Comparison of ENCODE assay signal across 8 mouse cellular contexts in genomic region chr11:106020051-106020763, GRCm38 (mm10). TPM values are rescaled to one million over a fixed set of nuclear protein-coding genes. Genes with fewer than 3 reads are reported as not detected.
DNase-seq lines count a peak whose midpoint lies in the region; ATAC-seq lines count a peak whose summit lies in the region.

No protein-coding gene starts in this region.

- DNase-seq in kidney, adult 8-10 months: no peak
- peak; percentile 26 to 32 for DNase-seq in cerebellum, postnatal 36 days
- DNase-seq in right cerebral cortex, postnatal 10 days (ENCODE audit: low spot score in 2 of 2): peak; percentile 71 to 72
- no peak for DNase-seq in spleen, adult 18-20 months
- no peak for DNase-seq in gastrocnemius, adult 18-20 months (ENCODE audit: low spot score)

- no peak overlapping the region for H3K27ac ChIP-seq in kidney, embryonic 16.5 days (ENCODE audit: low read length)
- H3K27ac ChIP-seq in hindbrain, embryonic 13.5 days: peak overlapping the region; percentile 73
- no peak overlapping the region for H3K27ac ChIP-seq in limb, embryonic 12.5 days

- H3K36me3 ChIP-seq in kidney, embryonic 16.5 days (ENCODE audit: insufficient read depth, low read length): no peaks in the 10 kb centered on the region
- H3K36me3 ChIP-seq in hindbrain, embryonic 13.5 days: no peaks in the 10 kb centered on the region
- H3K36me3 ChIP-seq in limb, embryonic 12.5 days: no peaks in the 10 kb centered on the region

- H3K4me2 ChIP-seq in kidney, embryonic 16.5 days (replicated peaks; ENCODE audit: low read depth, low read length): peak overlapping the region; percentile 66
- H3K4me2 ChIP-seq in hindbrain, embryonic 13.5 days: peak overlapping the region; percentile 80
- H3K4me2 ChIP-seq in limb, embryonic 12.5 days: peak overlapping the region; percentile 57

- H3K4me1 ChIP-seq in kidney, embryonic 16.5 days (ENCODE audit: insufficient read depth, low read length): peaks cover 9% of the 10 kb centered on the region
- peaks cover 15% of the 10 kb centered on the region; the same call in 1 of the 2 replicates for H3K4me1 ChIP-seq in hindbrain, embryonic 13.5 days (replicated peaks)
- peaks cover 9% of the 10 kb centered on the region for H3K4me1 ChIP-seq in limb, embryonic 12.5 days (replicated peaks)

- peak overlapping the region; percentile 47 for H3K9ac ChIP-seq in kidney, embryonic 16.5 days (replicated peaks; ENCODE audit: low read length)
- H3K9ac ChIP-seq in hindbrain, embryonic 13.5 days: peak overlapping the region; percentile 76
- H3K9ac ChIP-seq in limb, embryonic 12.5 days (replicated peaks): peak overlapping the region; percentile 42

- ATAC-seq in kidney, embryonic 16.5 days (ENCODE audit: low FRiP score, low TSS enrichment): peak; percentile 63; the same call in 1 of the 2 replicates
- peak; percentile 79 for ATAC-seq in hindbrain, embryonic 13.5 days (ENCODE audit: low FRiP score)
- ATAC-seq in limb, embryonic 12.5 days (ENCODE audit: insufficient number of reproducible peaks, insufficient read depth, low FRiP score, low TSS enrichment, low read depth): no peak

- H3K9me3 ChIP-seq in kidney, embryonic 16.5 days (ENCODE audit: low read length): no peaks in the 10 kb centered on the region
- H3K9me3 ChIP-seq in hindbrain, embryonic 13.5 days: no peaks in the 10 kb centered on the region
- no peaks in the 10 kb centered on the region for H3K9me3 ChIP-seq in limb, embryonic 12.5 days

- peak overlapping the region; percentile 38 for H3K4me3 ChIP-seq in kidney, embryonic 16.5 days (ENCODE audit: low read length)
- H3K4me3 ChIP-seq in hindbrain, embryonic 13.5 days: peak overlapping the region; percentile 50
- H3K4me3 ChIP-seq in limb, embryonic 12.5 days (replicated peaks): peak overlapping the region; percentile 35

- peaks cover 12% of the 10 kb centered on the region for H3K27me3 ChIP-seq in kidney, embryonic 16.5 days (ENCODE audit: insufficient read depth, low read length)
- H3K27me3 ChIP-seq in hindbrain, embryonic 13.5 days: peaks cover 22% of the 10 kb centered on the region
- peaks cover 40% of the 10 kb centered on the region for H3K27me3 ChIP-seq in limb, embryonic 12.5 days

- under 1% methylated on average over 50 of the region's 50 CpGs for WGBS in kidney, embryonic 16.5 days
- under 1% methylated on average over 50 of the region's 50 CpGs for WGBS in hindbrain, embryonic 13.5 days
- WGBS in limb, embryonic 12.5 days: under 1% methylated on average over 50 of the region's 50 CpGs

RNA-seq across cellular contexts. Expression of gene Kcnh6, which starts 12.3 kb away (rescaled TPM):
- polyA plus RNA-seq in kidney, embryonic 16.5 days (2015; fragmentation: Nextera tagmentation; extraction: Ambion mirVana): 0.19 and 0.25 TPM in 2 replicates
- polyA plus RNA-seq in hindbrain, embryonic 13.5 days (2015; fragmentation: Nextera tagmentation; extraction: Ambion mirVana): 1.7 and 2.3 TPM in 2 replicates
- polyA plus RNA-seq in limb, embryonic 12.5 days (2016; fragmentation: Nextera tagmentation; extraction: Ambion mirVana): 0.24 and 0.36 TPM in 2 replicates
- total RNA-seq in gastrocnemius, adult 18-20 months (2021): not detected

RNA-seq across cellular contexts. Expression of gene Dcaf7, which starts 16.5 kb away (rescaled TPM):
- 73.6 and 74.7 TPM in 2 replicates for polyA plus RNA-seq in kidney, embryonic 16.5 days (2015; fragmentation: Nextera tagmentation; extraction: Ambion mirVana)
- 117 and 123 TPM in 2 replicates for polyA plus RNA-seq in hindbrain, embryonic 13.5 days (2015; fragmentation: Nextera tagmentation; extraction: Ambion mirVana)
- 85.4 and 91.5 TPM in 2 replicates for polyA plus RNA-seq in limb, embryonic 12.5 days (2016; fragmentation: Nextera tagmentation; extraction: Ambion mirVana)
- 10 to 100 TPM; 24.8 to 25.9 TPM for total RNA-seq in gastrocnemius, adult 18-20 months (2021)

RNA-seq across cellular contexts. Expression of gene Ace3, which starts 25.7 kb away (rescaled TPM):
- not detected in 2 replicates for polyA plus RNA-seq in kidney, embryonic 16.5 days (2015; fragmentation: Nextera tagmentation; extraction: Ambion mirVana)
- 0.08 TPM in 1 of 2 replicates, not detected in the other for polyA plus RNA-seq in hindbrain, embryonic 13.5 days (2015; fragmentation: Nextera tagmentation; extraction: Ambion mirVana)
- not detected in 2 replicates for polyA plus RNA-seq in limb, embryonic 12.5 days (2016; fragmentation: Nextera tagmentation; extraction: Ambion mirVana)
- not detected for total RNA-seq in gastrocnemius, adult 18-20 months (2021)

RNA-seq across cellular contexts. Expression of gene Taco1, which starts 45.7 kb away (rescaled TPM):
- 13.0 and 13.2 TPM in 2 replicates for polyA plus RNA-seq in kidney, embryonic 16.5 days (2015; fragmentation: Nextera tagmentation; extraction: Ambion mirVana)
- polyA plus RNA-seq in hindbrain, embryonic 13.5 days (2015; fragmentation: Nextera tagmentation; extraction: Ambion mirVana): 8.1 and 8.4 TPM in 2 replicates
- 9.0 and 10.9 TPM in 2 replicates for polyA plus RNA-seq in limb, embryonic 12.5 days (2016; fragmentation: Nextera tagmentation; extraction: Ambion mirVana)
- total RNA-seq in gastrocnemius, adult 18-20 months (2021): 10 to 100 TPM; 39.7 to 44.4 TPM

RNA-seq across cellular contexts. Expression of gene Ace, which starts 52.5 kb away (rescaled TPM):
- 17.5 and 18.6 TPM in 2 replicates for polyA plus RNA-seq in kidney, embryonic 16.5 days (2015; fragmentation: Nextera tagmentation; extraction: Ambion mirVana)
- polyA plus RNA-seq in hindbrain, embryonic 13.5 days (2015; fragmentation: Nextera tagmentation; extraction: Ambion mirVana): 2.4 and 2.5 TPM in 2 replicates
- 0.21 and 0.51 TPM in 2 replicates for polyA plus RNA-seq in limb, embryonic 12.5 days (2016; fragmentation: Nextera tagmentation; extraction: Ambion mirVana)
- 10 to 100 TPM; 19.5 to 19.7 TPM for total RNA-seq in gastrocnemius, adult 18-20 months (2021)

Comparison
In these comparisons a context has a peak if more than half of its experiments do, and no peak if none do; other contexts are left out.
1. DNase-seq: peak in cerebellum, postnatal 36 days (2 of 2) and right cerebral cortex, postnatal 10 days (2 of 2); none in kidney, adult 8-10 months (0 of 2), spleen, adult 18-20 months (0 of 2) and gastrocnemius, adult 18-20 months (single experiment).
2. Peak in every context shown above with its lines, with median percentiles within 50 percentile points of each other: H3K4me2 ChIP-seq, H3K4me3 ChIP-seq and H3K9ac ChIP-seq.